Mouse (Mus musculus): Measurements from ENCODE around the gene Tomm7. TPM values are rescaled to one million over a fixed set of nuclear protein-coding genes. Genes with fewer than 3 reads are reported as not detected.

Gene Tomm7
- 100 to 1,000 TPM; 105 to 110 TPM for total RNA-seq (2021)
- polyA plus RNA-seq (2012; rRNA removed), result 52.1 and 60.7 TPM in 2 replicates
- long read RNA-seq, transcript Tomm7-201 (3 exons, 1,125 nt), result major isoform, 131 of 136 reads
- long read RNA-seq, partial matches to known transcripts, result 0 of 136 reads
- long read RNA-seq, other reads (novel, unspliced or antisense), result 5 of 136 reads

- peak; percentile 96 to 98 for DNase-seq
- Histone ChIP-seq H3K36me3 (ENCODE audit: control insufficient read depth, insufficient read depth, low read length) (peaks cover 6% of the 10 kb centered on the region; the same call in 1 of the 2 replicates), H3K9ac (ENCODE audit: low read depth, low read length) (peak within 1 kb of the TSS; percentile 77), H3K4me3 (peak within 1 kb of the TSS; percentile 86), H3K27me3 (ENCODE audit: control insufficient read depth, insufficient read depth, low read length) (no peaks in the 10 kb centered on the region), H3K4me1 (ENCODE audit: control insufficient read depth, insufficient read depth, low read length) (no peaks in the 10 kb centered on the region), H3K27ac (peak within 1 kb of the TSS; percentile 84), H3K79me2 (replicated peaks; ENCODE audit: control insufficient read depth, insufficient read depth, low read length) (no peaks in the 10 kb centered on the region; the same call in 1 of the 2 replicates)
- TF ChIP-seq POLR2A (IDR thresholded peaks at IDR 0.05; ENCODE audit: insufficient read depth, low read depth, low read length) (peak; percentile 86), CTCF (IDR thresholded peaks at IDR 0.05) (peak; percentile 37), EP300 (IDR thresholded peaks at IDR 0.05; ENCODE audit: insufficient read depth, low read depth, low read length) (peak; percentile 74; the same call in 1 of the 2 replicates)
- under 1% methylated on average over 44 of the region's 44 CpGs for WGBS
- intact Hi-C loops (cut with DNase I), result no loop called here
Measured at GRCm38 (mm10) chr5:23843674-23844530, at the start of gene Tomm7. Tomm7 (minus strand) TSS chr5:23844161.

GRCm38 (mm10) chr5:23893156-23893863, 49.3 kb upstream of the Tomm7 start:
- Histone ChIP-seq H3K27ac (no peak overlapping the region), H3K4me3 (no peak overlapping the region), H3K4me1 (ENCODE audit: control insufficient read depth, insufficient read depth, low read length) (peaks cover 6% of the 10 kb centered on the region), H3K27me3 (ENCODE audit: control insufficient read depth, insufficient read depth, low read length) (no peaks in the 10 kb centered on the region), H3K9ac (ENCODE audit: low read depth, low read length) (no peak overlapping the region), H3K36me3 (ENCODE audit: control insufficient read depth, insufficient read depth, low read length) (no peaks in the 10 kb centered on the region), H3K79me2 (replicated peaks; ENCODE audit: control insufficient read depth, insufficient read depth, low read length) (no peaks in the 10 kb centered on the region)
- WGBS, result 85% methylated on average over 5 of the region's 5 CpGs
- intact Hi-C loops (cut with DNase I), result loop anchor here (5.0 kb wide), 2 partner anchors 41 to 144 kb away; no protein-coding TSS in a partner anchor
- DNase-seq, result no peak
- no peak for TF ChIP-seq POLR2A (IDR thresholded peaks at IDR 0.05; ENCODE audit: insufficient read depth, low read depth, low read length)
- no peak for TF ChIP-seq EP300 (IDR thresholded peaks at IDR 0.05; ENCODE audit: insufficient read depth, low read depth, low read length)
- no peak for TF ChIP-seq CTCF (IDR thresholded peaks at IDR 0.05)

- Histone ChIP-seq H3K4me3 (no peak overlapping the region), H3K27me3 (ENCODE audit: control insufficient read depth, insufficient read depth, low read length) (no peaks in the 10 kb centered on the region), H3K27ac (no peak overlapping the region), H3K4me1 (ENCODE audit: control insufficient read depth, insufficient read depth, low read length) (peaks cover 6% of the 10 kb centered on the region), H3K9ac (ENCODE audit: low read depth, low read length) (no peak overlapping the region), H3K79me2 (replicated peaks; ENCODE audit: control insufficient read depth, insufficient read depth, low read length) (no peaks in the 10 kb centered on the region), H3K36me3 (ENCODE audit: control insufficient read depth, insufficient read depth, low read length) (no peaks in the 10 kb centered on the region)
- TF ChIP-seq EP300 (IDR thresholded peaks at IDR 0.05; ENCODE audit: insufficient read depth, low read depth, low read length), result no peak
- peak; percentile 79 for TF ChIP-seq CTCF (IDR thresholded peaks at IDR 0.05)
- TF ChIP-seq POLR2A (IDR thresholded peaks at IDR 0.05; ENCODE audit: insufficient read depth, low read depth, low read length), result no peak
- peak; percentile 63 to 74 for DNase-seq
- WGBS, result 42% methylated on average over 10 of the region's 10 CpGs
- intact Hi-C loops (cut with DNase I), result loop anchor here (1.0 to 5.0 kb wide), 4 partner anchors 38 to 187 kb away; no protein-coding TSS in a partner anchor
Measured at GRCm38 (mm10) chr5:23890734-23891133, 46.8 kb upstream of the Tomm7 start.

GRCm38 (mm10) chr5:23889461-23889860, 45.5 kb upstream of the Tomm7 start:
- no peak for TF ChIP-seq CTCF (IDR thresholded peaks at IDR 0.05)
- no peak for TF ChIP-seq EP300 (IDR thresholded peaks at IDR 0.05; ENCODE audit: insufficient read depth, low read depth, low read length)
- no peak for TF ChIP-seq POLR2A (IDR thresholded peaks at IDR 0.05; ENCODE audit: insufficient read depth, low read depth, low read length)
- Histone ChIP-seq H3K4me1 (ENCODE audit: control insufficient read depth, insufficient read depth, low read length) (peaks cover 4% of the 10 kb centered on the region), H3K27ac (no peak overlapping the region), H3K9ac (ENCODE audit: low read depth, low read length) (no peak overlapping the region), H3K27me3 (ENCODE audit: control insufficient read depth, insufficient read depth, low read length) (no peaks in the 10 kb centered on the region), H3K4me3 (no peak overlapping the region), H3K79me2 (replicated peaks; ENCODE audit: control insufficient read depth, insufficient read depth, low read length) (no peaks in the 10 kb centered on the region), H3K36me3 (ENCODE audit: control insufficient read depth, insufficient read depth, low read length) (no peaks in the 10 kb centered on the region)
- DNase-seq, result no peak
- intact Hi-C loops (cut with DNase I), result no loop called here
- WGBS, result 90% methylated on average over 4 of the region's 4 CpGs

GRCm38 (mm10) chr5:23887111-23887510, 43.1 kb upstream of the Tomm7 start:
- no peak overlapping the region for H3K4me3 ChIP-seq
- TF ChIP-seq CTCF (IDR thresholded peaks at IDR 0.05), result no peak
- TF ChIP-seq EP300 (IDR thresholded peaks at IDR 0.05; ENCODE audit: insufficient read depth, low read depth, low read length), result no peak
- no peak for TF ChIP-seq POLR2A (IDR thresholded peaks at IDR 0.05; ENCODE audit: insufficient read depth, low read depth, low read length)
- H3K36me3 ChIP-seq (ENCODE audit: control insufficient read depth, insufficient read depth, low read length), result no peaks in the 10 kb centered on the region
- intact Hi-C loops (cut with DNase I), result no loop called here
- no peaks in the 10 kb centered on the region; the same call in 1 of the 2 replicates for H3K4me1 ChIP-seq (ENCODE audit: control insufficient read depth, insufficient read depth, low read length)
- peak overlapping the region; percentile 63 for H3K27ac ChIP-seq
- 32% methylated on average over 3 of the region's 3 CpGs for WGBS
- DNase-seq, result no peak
- no peaks in the 10 kb centered on the region for H3K27me3 ChIP-seq (ENCODE audit: control insufficient read depth, insufficient read depth, low read length)
- no peaks in the 10 kb centered on the region for H3K79me2 ChIP-seq (replicated peaks; ENCODE audit: control insufficient read depth, insufficient read depth, low read length)
- H3K9ac ChIP-seq (ENCODE audit: low read depth, low read length), result no peak overlapping the region

Measured in heart, adult 2 months (tissue).